Mouse (Mus musculus) small intestine, adult 2 months (tissue): ENCODE results near the gene Trpv5.

Experiments
- CTCF ChIP-seq: fragments of 200-500 bp; IDR thresholded peaks from 2 replicates; pipeline ENCODE4 v1.5.1; 2012; ENCODE audit warnings: low read depth, mild to moderate bottlenecking, control low read depth, inconsistent platforms, low read length, moderate library complexity, mixed read lengths; ENCODE audit not compliant: insufficient replicate concordance, insufficient read length; ENCODE audit errors: extremely low read depth
- POLR2A ChIP-seq: fragments of 200-500 bp; IDR thresholded peaks from 2 replicates; pipeline ENCODE4 v1.6.1; 2012; ENCODE audit warnings: low read depth, mild to moderate bottlenecking, control low read depth, inconsistent platforms, low read length, moderate library complexity

GRCm38 (mm10) chr6:41631549-41631948 lies 49.0 kb downstream of the Trpv5 start:
- TF ChIP-seq CTCF (no peak), POLR2A (no peak)
